Mouse (Mus musculus): ENCODE results near the gene Dnajc5.

GRCm38 (mm10) chr2:181577126-181577525, 56.8 kb downstream of the Dnajc5 start:
- TF ChIP-seq CTCF (conservative IDR thresholded peaks at IDR 0.05; ENCODE audit: low read length) (no peak), POU5F1 (IDR thresholded peaks at IDR 0.05; ENCODE audit: borderline replicate concordance, low read length) (no peak), NANOG (IDR thresholded peaks at IDR 0.05; ENCODE audit: borderline replicate concordance, low read length) (no peak)
